Mouse (Mus musculus) bone marrow, adult 2 months (tissue): ENCODE results near the gene Qsox2. TPM values are rescaled to one million over a fixed set of nuclear protein-coding genes. Genes with fewer than 3 reads are reported as not detected.

Source experiments
- H3K27ac ChIP-seq: fragments of 200-500 bp; 2 replicates; pipeline ENCODE4 v1.5.1; 2012; ENCODE audit warnings: low read depth, mild to moderate bottlenecking, control low read depth, inconsistent platforms, low read length; ENCODE audit not compliant: control insufficient read depth, poor library complexity, insufficient read depth
- H3K4me1 ChIP-seq: fragments of 200-500 bp; 2 replicates; pipeline ENCODE4 v1.6.1; 2011; ENCODE audit warnings: low read length; ENCODE audit not compliant: control insufficient read depth, insufficient read depth
- H3K4me3 ChIP-seq: fragments of 200-500 bp; replicated peaks from 2 replicates; pipeline ENCODE3; 2011; ENCODE audit warnings: mild to moderate bottlenecking, low read depth, low read length, control low read depth; ENCODE audit not compliant: control insufficient read depth
- CTCF ChIP-seq: fragments of 200-500 bp; IDR thresholded peaks from 2 replicates; pipeline ENCODE4 v1.5.1; 2011; ENCODE audit warnings: low read length, control low read depth; ENCODE audit not compliant: control insufficient read depth, insufficient read depth
- POLR2A ChIP-seq: fragments of 200-500 bp; IDR thresholded peaks from 2 replicates; pipeline ENCODE4 v1.6.1; 2011; ENCODE audit warnings: low read depth, mild to moderate bottlenecking, control low read depth, low read length, borderline replicate concordance; ENCODE audit not compliant: control insufficient read depth
- WGBS: fragments of 180-500 bp; shearing (Covaris S2); methylation state at CpG from one replicate; pipeline ENCODE4 v1.1.7; 2018; 5-methylcytosine and 5-hydroxymethylcytosine counted together
- polyA plus RNA-seq: library from polyadenylated mRNA; stranded (reverse); fragments of >200 nt; gene quantifications from 2 replicates; pipeline ENCODE4 v1.2.4, GENCODE M21; 2011; ENCODE audit warnings: low replicate concordance; ENCODE audit not compliant: missing spikeins, insufficient read depth, insufficient read length

Qsox2 gene
- polyA plus RNA-seq, 1 experiment, result 2.2 TPM

DNA sequence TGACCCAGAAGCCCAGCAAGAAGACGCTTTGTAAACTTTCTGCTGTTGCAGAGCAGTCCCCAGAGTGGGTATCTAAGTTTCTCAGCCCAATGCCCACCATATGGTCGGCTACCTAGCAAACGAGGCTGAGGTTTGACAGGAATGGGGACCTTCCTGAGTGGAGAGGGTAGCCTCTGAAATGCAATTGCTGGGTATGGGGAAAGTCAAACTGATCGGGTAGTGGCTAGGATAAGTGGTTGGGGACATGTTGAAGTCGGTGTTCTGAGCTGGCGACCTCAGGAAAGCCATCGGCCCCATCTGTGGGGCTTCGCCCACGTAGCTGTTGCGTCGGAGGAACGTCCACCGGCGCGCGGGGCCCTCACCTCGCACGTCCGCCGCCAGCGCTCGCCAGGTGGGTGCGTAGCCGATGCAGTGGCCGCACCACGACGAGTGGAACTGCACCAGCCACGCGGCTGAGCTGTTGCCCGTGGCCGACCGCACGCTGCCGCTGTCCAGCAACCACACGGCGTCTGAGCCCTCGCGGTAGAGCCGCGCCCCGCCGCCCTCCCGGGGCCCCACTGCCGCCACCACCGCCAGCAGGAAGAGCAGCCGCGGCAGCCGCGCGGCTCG, 540 bp downstream of the Qsox2 start:
- under 1% methylated on average over 51 of the region's 51 CpGs for WGBS
- peak overlapping the region; percentile 37; the same call in 1 of the 2 replicates for H3K27ac ChIP-seq
- peak overlapping the region; percentile 90 for H3K4me3 ChIP-seq
- peaks cover 1% of the 10 kb centered on the region; the same call in 1 of the 2 replicates for H3K4me1 ChIP-seq
- TF ChIP-seq CTCF (no peak), POLR2A (no peak)

DNA sequence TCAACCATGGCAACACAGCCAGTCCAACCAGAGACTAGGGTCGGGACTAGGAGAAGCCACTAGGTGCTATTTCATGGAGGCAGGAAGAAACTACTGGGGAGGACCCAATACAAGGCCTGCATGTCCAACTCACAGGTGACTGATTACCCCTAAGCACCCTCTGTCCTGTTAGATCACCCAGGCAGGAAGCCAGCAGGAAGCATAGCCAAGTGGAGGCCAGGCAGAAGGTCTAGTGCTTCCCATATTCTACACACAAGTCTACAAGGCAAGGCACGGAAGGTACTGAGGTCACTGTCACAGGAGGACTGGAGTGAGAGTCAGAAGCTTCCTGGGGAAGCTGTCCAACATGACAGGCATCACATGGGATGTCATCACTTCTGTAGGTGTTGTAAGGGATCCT, 2.6 kb downstream of the Qsox2 start:
- H3K4me1 ChIP-seq, result peaks cover 1% of the 10 kb centered on the region; the same call in 1 of the 2 replicates
- no peak for TF ChIP-seq POLR2A
- TF ChIP-seq CTCF, result no peak
- WGBS, result 61% methylated on average over 2 of the region's 2 CpGs
- H3K27ac ChIP-seq, result no peak overlapping the region
- no peak overlapping the region for H3K4me3 ChIP-seq

DNA sequence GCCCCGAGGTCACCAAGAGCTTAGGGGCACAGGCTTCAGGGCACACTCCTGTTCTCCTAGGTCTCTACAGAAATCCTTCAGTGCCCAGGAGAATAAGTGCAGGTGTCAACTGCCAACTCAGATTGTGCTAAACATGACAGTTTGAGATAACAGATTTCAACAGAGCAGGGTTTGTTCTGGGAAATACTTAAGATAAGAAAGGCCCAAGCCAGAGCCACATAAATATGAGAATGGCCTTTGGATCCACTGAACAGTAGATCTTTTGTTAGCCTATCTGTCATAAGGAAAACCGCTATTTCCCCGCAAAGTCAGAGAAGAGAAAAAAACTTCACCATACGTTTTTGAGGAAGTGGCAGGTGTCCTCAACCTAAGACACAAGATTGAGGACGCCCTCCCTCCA, 3.1 kb downstream of the Qsox2 start:
- Histone ChIP-seq H3K4me3 (no peak overlapping the region), H3K27ac (no peak overlapping the region), H3K4me1 (peaks cover 1% of the 10 kb centered on the region; the same call in 1 of the 2 replicates)
- no peak for TF ChIP-seq CTCF
- no peak for TF ChIP-seq POLR2A
- WGBS, result 46% methylated on average over 5 of the region's 5 CpGs

DNA sequence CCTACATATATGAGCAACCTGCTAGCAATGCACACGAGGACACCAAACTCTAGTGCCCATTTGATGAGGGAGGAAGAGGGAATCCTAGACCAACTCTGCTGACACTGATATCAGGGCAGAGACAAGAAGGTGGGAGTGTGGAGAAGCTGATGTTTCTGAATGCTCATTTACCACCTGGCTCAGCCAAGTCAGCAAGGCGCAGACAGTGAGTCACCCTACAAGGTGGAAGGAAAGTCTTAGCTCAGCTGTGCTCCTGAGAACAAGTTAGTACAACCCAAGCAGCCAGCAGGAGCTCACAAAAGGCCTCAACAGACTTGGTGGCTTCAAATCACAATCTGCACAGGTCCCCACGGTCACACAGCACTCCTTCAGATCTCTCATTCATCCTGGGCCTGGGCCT, 6.0 kb downstream of the Qsox2 start:
- Histone ChIP-seq H3K4me1 (peaks cover 1% of the 10 kb centered on the region; the same call in 1 of the 2 replicates), H3K4me3 (no peak overlapping the region), H3K27ac (no peak overlapping the region)
- TF ChIP-seq CTCF (no peak), POLR2A (no peak)
- WGBS, result 71% methylated on average over 3 of the region's 3 CpGs

DNA sequence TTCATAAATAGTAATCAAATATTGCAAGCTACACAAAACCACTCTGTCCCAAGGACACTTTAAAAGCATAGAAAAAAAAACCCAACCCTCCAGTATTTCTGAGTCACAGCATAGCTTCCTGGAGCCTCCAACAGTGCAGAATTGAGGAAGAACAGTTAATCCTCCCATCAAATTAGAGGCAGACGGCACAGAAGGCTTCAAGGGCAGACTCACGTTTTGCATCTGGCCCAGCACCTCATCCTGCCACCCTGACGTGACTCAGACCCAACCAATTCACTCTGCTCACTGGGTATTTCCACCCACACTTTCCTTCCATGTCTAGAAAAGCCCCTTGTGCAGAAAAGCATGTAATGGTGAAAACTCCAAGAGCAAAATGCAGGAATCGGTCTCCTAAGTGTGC, 7.1 kb downstream of the Qsox2 start:
- no peak overlapping the region for H3K4me3 ChIP-seq
- no peak overlapping the region for H3K27ac ChIP-seq
- WGBS, result 48% methylated on average over 4 of the region's 4 CpGs
- TF ChIP-seq CTCF (no peak), POLR2A (no peak)
- H3K4me1 ChIP-seq, result peaks cover 1% of the 10 kb centered on the region; the same call in 1 of the 2 replicates

DNA sequence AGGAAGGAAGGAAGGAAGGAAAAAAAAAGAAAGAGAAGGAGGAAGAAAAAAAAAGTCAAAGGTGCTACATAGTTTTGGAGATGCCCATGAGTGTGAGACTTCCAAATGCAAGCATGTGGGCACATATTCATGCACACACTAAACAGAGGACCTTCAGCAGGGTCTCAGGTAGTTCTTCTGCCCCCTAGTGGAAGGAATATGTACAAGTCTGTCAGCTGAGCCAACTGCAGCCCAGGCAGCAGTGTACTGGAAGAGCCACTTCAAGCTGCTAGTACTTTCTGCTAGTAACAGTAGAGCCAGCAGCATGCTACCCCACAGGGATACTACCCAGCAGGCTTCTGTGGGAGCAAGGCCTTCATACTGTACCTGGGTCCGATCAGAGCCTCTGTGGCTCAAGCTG, 9.5 kb downstream of the Qsox2 start:
- 72% methylated on average over 1 of the region's 1 CpGs for WGBS
- Histone ChIP-seq H3K4me1 (no peaks in the 10 kb centered on the region), H3K4me3 (no peak overlapping the region), H3K27ac (no peak overlapping the region)
- no peak for TF ChIP-seq POLR2A
- peak; percentile 66 for TF ChIP-seq CTCF

DNA sequence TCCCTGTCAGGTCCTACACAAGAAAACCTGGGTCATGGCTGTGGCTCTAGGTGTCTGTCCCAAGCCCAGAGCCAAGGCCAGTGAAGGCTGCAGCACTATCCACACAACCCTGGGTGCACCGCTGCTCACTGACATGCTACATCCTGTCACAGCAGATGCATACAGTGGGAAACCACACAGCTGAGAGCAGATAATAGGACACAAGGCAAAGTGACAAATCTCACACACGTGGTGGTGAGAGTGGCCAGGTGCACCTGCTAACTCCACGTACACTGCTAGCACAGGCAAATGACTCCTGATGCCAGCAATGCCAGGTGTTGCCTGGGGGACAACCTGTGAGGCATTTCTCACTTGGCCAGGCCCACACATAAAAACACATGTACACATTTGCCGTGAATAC, 12.1 kb downstream of the Qsox2 start:
- Histone ChIP-seq H3K27ac (no peak overlapping the region), H3K4me3 (no peak overlapping the region), H3K4me1 (no peaks in the 10 kb centered on the region)
- no peak for TF ChIP-seq POLR2A
- no peak for TF ChIP-seq CTCF
- 84% methylated on average over 4 of the region's 4 CpGs for WGBS

DNA sequence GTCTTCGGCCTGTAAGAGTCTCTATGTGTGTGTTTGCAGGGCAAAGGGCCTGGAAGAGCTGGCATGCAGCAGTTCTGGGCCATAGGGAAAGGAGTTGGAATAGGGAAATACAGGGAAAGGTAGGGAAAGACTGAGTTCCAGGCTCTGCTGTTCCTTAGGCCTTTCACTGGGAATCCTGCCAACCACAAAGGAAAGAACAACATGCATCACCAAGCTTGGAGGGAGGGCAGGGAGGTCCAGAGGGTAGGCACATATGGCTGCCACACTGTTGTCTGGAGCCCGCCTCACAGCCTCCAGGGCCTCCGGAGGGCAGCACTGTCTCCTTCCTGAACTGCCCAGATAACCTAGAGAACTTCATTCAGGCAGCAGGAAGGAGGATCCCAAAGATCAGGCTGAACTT, 13.4 kb downstream of the Qsox2 start:
- H3K4me1 ChIP-seq, result no peaks in the 10 kb centered on the region
- TF ChIP-seq POLR2A, result no peak
- TF ChIP-seq CTCF, result no peak
- 86% methylated on average over 3 of the region's 3 CpGs for WGBS

DNA sequence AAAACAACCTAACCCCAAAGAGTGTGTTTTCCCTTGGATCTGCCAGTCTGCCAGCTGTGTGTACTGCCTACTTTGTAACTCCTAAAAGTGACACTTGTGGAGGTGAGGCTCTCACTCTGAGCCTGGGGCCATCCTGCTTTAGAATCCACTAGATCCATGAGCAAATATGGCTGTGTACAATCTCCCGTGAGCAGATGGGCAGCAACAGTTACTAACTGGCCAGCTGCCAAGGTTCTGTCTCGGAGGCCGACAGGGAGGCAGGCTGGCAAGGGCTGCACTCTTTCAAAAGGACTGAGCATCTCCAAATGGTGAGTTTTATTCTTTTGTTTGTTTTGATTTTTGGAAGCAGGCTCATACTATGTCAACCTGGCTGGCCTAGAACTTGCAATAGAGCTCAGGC, 22.8 kb downstream of the Qsox2 start:
- TF ChIP-seq POLR2A, result no peak
- TF ChIP-seq CTCF, result no peak
- 61% methylated on average over 3 of the region's 3 CpGs for WGBS
- no peaks in the 10 kb centered on the region for H3K4me1 ChIP-seq
- H3K27ac ChIP-seq, result no peak overlapping the region
- H3K4me3 ChIP-seq, result no peak overlapping the region

More for the DNA sequence above, 13.4 kb downstream of the Qsox2 start:
- Histone ChIP-seq H3K4me3 (no peak overlapping the region), H3K27ac (no peak overlapping the region)
